Mouse (Mus musculus): ENCODE measurements at regions not wholly inside any gene's neighbourhood (a gene's known extent, or its start where the extent isn't known, plus 50 kb on each side); places are given as distances from the start of the nearest gene placed in this dataset.

DNA sequence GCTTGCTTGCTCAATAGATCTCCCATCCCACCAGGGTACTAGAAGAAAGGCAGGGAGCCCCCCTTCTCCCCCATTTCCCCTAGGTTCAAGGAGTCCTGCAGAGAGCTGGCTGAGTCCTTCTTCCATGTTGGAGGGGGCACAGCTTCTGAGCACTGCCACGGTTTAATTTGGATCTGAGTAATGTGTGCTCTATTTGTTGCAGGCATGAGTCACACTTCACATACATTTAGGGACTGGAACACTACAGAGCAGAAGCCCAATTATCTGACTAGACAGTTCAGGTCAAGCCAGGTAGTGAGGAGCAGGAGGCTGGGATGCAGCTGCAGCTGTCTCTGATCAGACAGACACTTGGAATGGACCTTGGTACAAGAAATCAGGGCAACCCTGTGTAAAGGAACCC, 644.1 kb upstream of the Fam19a5 start:
- H3K4me1 ChIP-seq (ENCODE audit: control insufficient read depth, insufficient read depth, low read length), result no peaks in the 10 kb centered on the region
- H3K27me3 ChIP-seq (ENCODE audit: control insufficient read depth, insufficient read depth, low read length), result no peaks in the 10 kb centered on the region
- 53% methylated on average over 1 of the region's 1 CpGs for WGBS
- H3K4me3 ChIP-seq (ENCODE audit: low read depth, low read length), result no peak overlapping the region
- no peak for ATAC-seq (ENCODE audit: insufficient number of reproducible peaks, insufficient read depth, low FRiP score, low read depth)
- H3K9me3 ChIP-seq (ENCODE audit: control insufficient read depth, low read depth, low read length), result no peaks in the 10 kb centered on the region
- no peaks in the 10 kb centered on the region for H3K36me3 ChIP-seq (ENCODE audit: control insufficient read depth, insufficient read depth, low read length)
- no peak overlapping the region for H3K4me2 ChIP-seq (replicated peaks; ENCODE audit: low read depth, low read length)
- no peak overlapping the region for H3K9ac ChIP-seq (replicated peaks; ENCODE audit: low read depth, low read length)
- H3K27ac ChIP-seq (ENCODE audit: low read length), result no peak overlapping the region

DNA sequence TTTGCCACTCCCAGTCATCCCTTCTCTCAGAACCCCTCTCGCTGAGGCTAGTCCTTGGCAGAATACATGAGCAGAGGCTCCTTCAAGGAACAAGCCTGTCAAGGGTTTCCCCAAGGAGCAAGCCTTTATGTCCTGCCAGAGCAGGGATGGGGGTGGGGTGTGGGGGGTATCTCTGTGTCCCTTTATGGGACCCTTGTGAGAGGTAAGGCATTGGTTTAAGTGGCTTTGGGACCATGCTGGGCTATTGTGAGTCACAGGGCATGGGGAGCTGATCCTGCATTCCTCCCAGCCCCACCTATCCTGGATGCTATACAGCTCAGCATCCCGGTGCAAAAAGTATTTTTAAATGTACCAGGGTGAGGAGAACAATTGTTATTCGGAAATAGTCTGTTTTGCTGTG, 641.1 kb upstream of the Fam19a5 start:
- 34% methylated on average over 3 of the region's 3 CpGs for WGBS
- Histone ChIP-seq H3K27ac (ENCODE audit: low read length) (no peak overlapping the region), H3K9me3 (ENCODE audit: control insufficient read depth, low read depth, low read length) (no peaks in the 10 kb centered on the region), H3K4me1 (ENCODE audit: control insufficient read depth, insufficient read depth, low read length) (no peaks in the 10 kb centered on the region), H3K4me3 (ENCODE audit: low read depth, low read length) (no peak overlapping the region), H3K9ac (replicated peaks; ENCODE audit: low read depth, low read length) (no peak overlapping the region), H3K4me2 (replicated peaks; ENCODE audit: low read depth, low read length) (no peak overlapping the region), H3K27me3 (ENCODE audit: control insufficient read depth, insufficient read depth, low read length) (no peaks in the 10 kb centered on the region), H3K36me3 (ENCODE audit: control insufficient read depth, insufficient read depth, low read length) (no peaks in the 10 kb centered on the region)
- ATAC-seq (ENCODE audit: insufficient number of reproducible peaks, insufficient read depth, low FRiP score, low read depth), result no peak

DNA sequence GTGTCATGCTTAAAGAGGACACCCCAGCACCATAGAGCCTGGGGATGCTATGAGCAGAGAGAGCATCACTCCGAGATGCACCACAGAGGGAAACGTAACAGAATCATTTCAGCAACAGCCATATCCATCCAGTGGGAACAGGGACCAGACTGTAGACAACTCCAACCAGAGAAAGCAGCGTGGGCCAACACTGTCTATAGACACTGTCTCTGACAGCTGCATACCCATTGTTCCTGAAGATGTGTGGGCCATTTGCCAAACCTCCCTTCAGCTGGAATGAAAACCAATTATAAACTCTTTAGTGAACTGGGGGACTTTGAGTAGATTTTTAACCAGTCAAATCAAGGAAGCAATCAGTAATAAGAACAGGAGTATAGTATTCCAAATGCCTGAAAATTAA, 630.8 kb upstream of the Fam19a5 start:
- Histone ChIP-seq H3K27ac (ENCODE audit: low read length) (no peak overlapping the region), H3K4me2 (replicated peaks; ENCODE audit: low read depth, low read length) (no peak overlapping the region), H3K4me3 (ENCODE audit: low read depth, low read length) (no peak overlapping the region), H3K9me3 (ENCODE audit: control insufficient read depth, low read depth, low read length) (no peaks in the 10 kb centered on the region), H3K36me3 (ENCODE audit: control insufficient read depth, insufficient read depth, low read length) (no peaks in the 10 kb centered on the region), H3K9ac (replicated peaks; ENCODE audit: low read depth, low read length) (no peak overlapping the region), H3K4me1 (ENCODE audit: control insufficient read depth, insufficient read depth, low read length) (no peaks in the 10 kb centered on the region), H3K27me3 (ENCODE audit: control insufficient read depth, insufficient read depth, low read length) (no peaks in the 10 kb centered on the region)
- WGBS, result 82% methylated on average over 3 of the region's 3 CpGs
- no peak for ATAC-seq (ENCODE audit: insufficient number of reproducible peaks, insufficient read depth, low FRiP score, low read depth)

DNA sequence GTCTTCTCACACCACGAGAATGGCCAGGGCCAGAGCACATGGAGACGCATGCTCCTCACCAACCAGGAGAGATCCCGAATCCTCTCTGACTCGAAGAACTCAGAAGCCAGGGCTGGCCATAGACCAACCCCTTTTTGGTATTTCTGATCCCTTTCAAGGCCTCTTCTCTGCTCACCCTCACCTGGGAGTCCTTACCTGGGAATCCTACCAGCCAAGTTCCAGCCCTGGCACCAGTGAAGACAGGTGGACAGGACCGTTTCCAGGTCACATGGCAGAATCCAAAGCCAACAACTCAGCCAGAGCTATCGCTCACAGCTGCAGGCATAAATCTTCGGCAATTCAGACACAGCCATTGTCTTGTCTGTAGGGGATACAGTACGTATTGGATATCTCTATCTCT, 626.2 kb upstream of the Fam19a5 start:
- WGBS, result 90% methylated on average over 8 of the region's 8 CpGs
- ATAC-seq (ENCODE audit: insufficient number of reproducible peaks, insufficient read depth, low FRiP score, low read depth), result no peak
- Histone ChIP-seq H3K9ac (replicated peaks; ENCODE audit: low read depth, low read length) (no peak overlapping the region), H3K27ac (ENCODE audit: low read length) (no peak overlapping the region), H3K27me3 (ENCODE audit: control insufficient read depth, insufficient read depth, low read length) (no peaks in the 10 kb centered on the region), H3K4me1 (ENCODE audit: control insufficient read depth, insufficient read depth, low read length) (no peaks in the 10 kb centered on the region), H3K4me3 (ENCODE audit: low read depth, low read length) (no peak overlapping the region), H3K36me3 (ENCODE audit: control insufficient read depth, insufficient read depth, low read length) (no peaks in the 10 kb centered on the region), H3K4me2 (replicated peaks; ENCODE audit: low read depth, low read length) (no peak overlapping the region), H3K9me3 (ENCODE audit: control insufficient read depth, low read depth, low read length) (no peaks in the 10 kb centered on the region)

DNA sequence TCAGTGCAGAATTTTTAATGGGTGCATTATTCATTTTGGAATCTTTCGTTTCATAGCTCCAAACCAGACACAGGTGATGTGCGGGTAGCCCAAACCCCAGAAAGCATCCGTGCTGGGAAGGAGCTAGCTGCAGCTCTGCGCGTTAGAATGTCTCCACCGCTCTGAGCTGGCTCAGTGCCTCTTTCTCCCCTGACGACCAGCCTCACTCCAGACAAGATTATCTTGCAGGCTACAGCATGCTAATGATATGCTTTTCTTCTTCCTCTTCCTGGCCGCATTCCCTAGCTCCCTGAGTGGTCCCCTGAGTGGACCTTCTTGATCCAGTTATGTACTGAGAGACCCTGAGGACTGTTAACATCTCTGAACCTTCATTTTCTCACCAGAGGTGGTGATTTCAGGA, 624.4 kb upstream of the Fam19a5 start:
- H3K9ac ChIP-seq (replicated peaks; ENCODE audit: low read depth, low read length), result no peak overlapping the region
- no peaks in the 10 kb centered on the region for H3K9me3 ChIP-seq (ENCODE audit: control insufficient read depth, low read depth, low read length)
- no peaks in the 10 kb centered on the region for H3K4me1 ChIP-seq (ENCODE audit: control insufficient read depth, insufficient read depth, low read length)
- 59% methylated on average over 8 of the region's 8 CpGs for WGBS
- no peak overlapping the region for H3K4me2 ChIP-seq (replicated peaks; ENCODE audit: low read depth, low read length)
- H3K4me3 ChIP-seq (ENCODE audit: low read depth, low read length), result no peak overlapping the region
- no peaks in the 10 kb centered on the region for H3K27me3 ChIP-seq (ENCODE audit: control insufficient read depth, insufficient read depth, low read length)
- no peak for ATAC-seq (ENCODE audit: insufficient number of reproducible peaks, insufficient read depth, low FRiP score, low read depth)
- H3K27ac ChIP-seq (ENCODE audit: low read length), result no peak overlapping the region
- no peaks in the 10 kb centered on the region for H3K36me3 ChIP-seq (ENCODE audit: control insufficient read depth, insufficient read depth, low read length)

DNA sequence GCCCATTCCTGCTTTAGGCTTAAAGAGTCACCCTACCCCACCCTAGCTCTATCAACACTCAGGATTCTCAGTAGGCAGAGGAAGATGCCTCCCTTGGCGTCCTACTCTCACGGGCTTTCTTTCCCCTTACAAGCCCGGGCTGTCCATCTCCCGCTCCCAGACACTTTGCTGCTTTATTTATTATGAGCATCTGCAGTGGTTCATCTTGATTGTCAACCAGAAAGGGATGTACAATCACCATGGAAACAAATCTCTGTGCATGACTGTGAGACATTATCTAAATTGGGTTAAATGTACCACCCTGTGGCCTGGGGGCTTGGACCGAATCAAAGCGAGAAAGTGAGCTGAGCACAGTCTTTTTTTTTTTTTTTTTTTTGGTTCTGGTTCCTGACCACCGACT, 623.9 kb upstream of the Fam19a5 start:
- H3K9ac ChIP-seq (replicated peaks; ENCODE audit: low read depth, low read length), result no peak overlapping the region
- H3K4me1 ChIP-seq (ENCODE audit: control insufficient read depth, insufficient read depth, low read length), result no peaks in the 10 kb centered on the region
- ATAC-seq (ENCODE audit: insufficient number of reproducible peaks, insufficient read depth, low FRiP score, low read depth), result no peak
- no peak overlapping the region for H3K4me2 ChIP-seq (replicated peaks; ENCODE audit: low read depth, low read length)
- H3K27ac ChIP-seq (ENCODE audit: low read length), result no peak overlapping the region
- no peaks in the 10 kb centered on the region for H3K9me3 ChIP-seq (ENCODE audit: control insufficient read depth, low read depth, low read length)
- WGBS, result 51% methylated on average over 7 of the region's 7 CpGs
- H3K27me3 ChIP-seq (ENCODE audit: control insufficient read depth, insufficient read depth, low read length), result no peaks in the 10 kb centered on the region
- H3K4me3 ChIP-seq (ENCODE audit: low read depth, low read length), result no peak overlapping the region
- H3K36me3 ChIP-seq (ENCODE audit: control insufficient read depth, insufficient read depth, low read length), result no peaks in the 10 kb centered on the region

DNA sequence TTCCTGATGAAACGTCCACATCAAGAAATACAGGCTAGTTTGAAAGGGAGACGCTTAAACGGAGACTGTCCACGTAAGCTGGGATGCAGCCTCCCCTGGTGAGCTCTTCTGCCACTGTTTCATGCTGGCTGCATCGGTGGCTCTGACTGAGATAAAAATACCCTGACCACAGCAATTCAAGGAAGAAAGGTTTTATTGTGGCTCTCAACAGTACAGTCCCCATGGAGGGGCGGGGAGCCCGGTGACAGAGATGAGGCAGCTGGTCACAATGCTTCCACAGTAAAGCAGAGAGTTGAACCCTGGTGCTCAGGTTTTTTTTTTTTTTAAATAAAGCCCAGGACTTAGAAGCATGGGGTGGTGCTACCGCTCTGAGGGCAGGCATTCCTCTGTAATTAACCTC, 622.7 kb upstream of the Fam19a5 start:
- no peak overlapping the region for H3K4me2 ChIP-seq (replicated peaks; ENCODE audit: low read depth, low read length)
- no peak overlapping the region for H3K4me3 ChIP-seq (ENCODE audit: low read depth, low read length)
- no peaks in the 10 kb centered on the region for H3K27me3 ChIP-seq (ENCODE audit: control insufficient read depth, insufficient read depth, low read length)
- no peaks in the 10 kb centered on the region for H3K36me3 ChIP-seq (ENCODE audit: control insufficient read depth, insufficient read depth, low read length)
- H3K27ac ChIP-seq (ENCODE audit: low read length), result no peak overlapping the region
- no peaks in the 10 kb centered on the region for H3K9me3 ChIP-seq (ENCODE audit: control insufficient read depth, low read depth, low read length)
- H3K4me1 ChIP-seq (ENCODE audit: control insufficient read depth, insufficient read depth, low read length), result no peaks in the 10 kb centered on the region
- no peak for ATAC-seq (ENCODE audit: insufficient number of reproducible peaks, insufficient read depth, low FRiP score, low read depth)
- WGBS, result 42% methylated on average over 8 of the region's 8 CpGs
- H3K9ac ChIP-seq (replicated peaks; ENCODE audit: low read depth, low read length), result no peak overlapping the region

DNA sequence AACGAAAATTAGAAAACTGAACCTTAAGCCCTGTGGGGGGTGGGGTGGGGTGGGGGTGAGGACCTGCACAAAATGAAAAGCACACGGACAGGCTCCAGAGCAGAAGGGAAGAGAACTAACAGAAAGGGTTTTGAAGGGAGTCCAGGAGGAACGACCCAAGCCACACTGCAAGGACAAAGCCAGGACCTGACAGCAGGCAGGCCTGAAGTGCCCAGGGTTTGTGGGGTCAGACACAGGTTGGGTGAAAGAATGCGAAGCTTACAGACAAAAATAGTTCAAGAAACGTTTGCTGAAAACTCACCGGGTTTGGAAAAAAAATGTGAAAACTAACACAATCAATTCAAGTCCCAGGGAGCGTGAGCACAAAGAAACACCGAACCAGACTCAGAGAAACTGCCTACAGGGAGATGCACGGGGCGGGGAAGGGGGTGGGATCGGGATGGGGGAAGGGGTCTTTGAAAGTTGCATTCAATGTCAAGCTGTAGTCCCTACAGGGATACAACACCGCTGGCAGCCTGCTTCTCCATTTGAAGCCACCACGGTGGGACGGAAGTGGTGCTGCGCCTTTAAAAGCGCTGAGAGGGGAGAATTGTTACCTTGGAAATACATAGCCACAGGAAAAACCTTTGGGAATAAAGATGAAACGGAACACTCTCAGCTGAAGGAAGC, 618.9 kb upstream of the Fam19a5 start:
- H3K27me3 ChIP-seq (ENCODE audit: control insufficient read depth, insufficient read depth, low read length), result no peaks in the 10 kb centered on the region
- ATAC-seq (ENCODE audit: insufficient number of reproducible peaks, insufficient read depth, low FRiP score, low read depth), result no peak
- no peak overlapping the region for H3K9ac ChIP-seq (replicated peaks; ENCODE audit: low read depth, low read length)
- no peaks in the 10 kb centered on the region for H3K4me1 ChIP-seq (ENCODE audit: control insufficient read depth, insufficient read depth, low read length)
- H3K4me2 ChIP-seq (replicated peaks; ENCODE audit: low read depth, low read length), result no peak overlapping the region
- H3K9me3 ChIP-seq (ENCODE audit: control insufficient read depth, low read depth, low read length), result no peaks in the 10 kb centered on the region
- no peak overlapping the region for H3K27ac ChIP-seq (ENCODE audit: low read length)
- WGBS, result 16% methylated on average over 17 of the region's 17 CpGs
- no peak overlapping the region for H3K4me3 ChIP-seq (ENCODE audit: low read depth, low read length)
- H3K36me3 ChIP-seq (ENCODE audit: control insufficient read depth, insufficient read depth, low read length), result no peaks in the 10 kb centered on the region

DNA sequence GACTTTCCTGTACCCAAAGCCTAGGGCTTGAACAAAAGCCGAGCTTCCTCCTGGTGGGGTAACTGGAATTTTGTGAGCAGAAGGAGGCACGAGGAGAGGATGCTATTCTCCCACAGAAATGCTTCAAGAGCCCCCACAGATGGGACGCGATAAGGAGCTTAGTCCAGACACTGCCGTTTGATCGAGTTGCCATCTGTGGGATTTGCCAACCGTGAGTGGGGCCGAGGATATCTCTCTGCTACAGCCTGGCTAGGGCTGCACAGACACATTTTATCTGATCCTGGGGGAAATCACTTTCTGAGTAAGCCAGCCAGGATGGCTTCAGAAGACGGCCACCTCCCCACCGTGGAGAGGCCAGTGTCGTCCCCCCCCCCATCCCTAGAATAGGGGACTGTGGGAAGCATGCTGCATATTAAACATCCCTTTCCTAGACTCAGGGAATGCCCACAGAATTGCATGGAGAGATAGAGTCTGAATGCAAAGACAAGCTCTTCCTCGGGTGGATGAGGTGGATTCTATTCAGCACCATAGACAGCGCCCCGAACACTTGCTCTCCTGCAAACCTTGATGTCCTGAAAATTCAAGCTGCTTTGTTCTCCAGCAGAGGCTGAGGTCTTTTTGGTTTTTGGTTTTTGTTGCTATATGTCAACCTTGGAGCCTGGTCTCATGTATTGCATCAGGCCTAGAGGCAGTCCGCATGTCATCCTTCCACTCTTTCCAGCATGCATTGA, 611.6 kb upstream of the Fam19a5 start:
- H3K27ac ChIP-seq (ENCODE audit: low read length), result no peak overlapping the region
- no peaks in the 10 kb centered on the region for H3K4me1 ChIP-seq (ENCODE audit: control insufficient read depth, insufficient read depth, low read length)
- H3K4me2 ChIP-seq (replicated peaks; ENCODE audit: low read depth, low read length), result no peak overlapping the region
- no peak for ATAC-seq (ENCODE audit: insufficient number of reproducible peaks, insufficient read depth, low FRiP score, low read depth)
- H3K9me3 ChIP-seq (ENCODE audit: control insufficient read depth, low read depth, low read length), result no peaks in the 10 kb centered on the region
- no peaks in the 10 kb centered on the region for H3K36me3 ChIP-seq (ENCODE audit: control insufficient read depth, insufficient read depth, low read length)
- H3K9ac ChIP-seq (replicated peaks; ENCODE audit: low read depth, low read length), result no peak overlapping the region
- no peak overlapping the region for H3K4me3 ChIP-seq (ENCODE audit: low read depth, low read length)
- WGBS, result 58% methylated on average over 15 of the region's 15 CpGs
- H3K27me3 ChIP-seq (ENCODE audit: control insufficient read depth, insufficient read depth, low read length), result no peaks in the 10 kb centered on the region
